Mouse (Mus musculus): ENCODE results near the gene Fmo3.

Fmo3 gene

DNA sequence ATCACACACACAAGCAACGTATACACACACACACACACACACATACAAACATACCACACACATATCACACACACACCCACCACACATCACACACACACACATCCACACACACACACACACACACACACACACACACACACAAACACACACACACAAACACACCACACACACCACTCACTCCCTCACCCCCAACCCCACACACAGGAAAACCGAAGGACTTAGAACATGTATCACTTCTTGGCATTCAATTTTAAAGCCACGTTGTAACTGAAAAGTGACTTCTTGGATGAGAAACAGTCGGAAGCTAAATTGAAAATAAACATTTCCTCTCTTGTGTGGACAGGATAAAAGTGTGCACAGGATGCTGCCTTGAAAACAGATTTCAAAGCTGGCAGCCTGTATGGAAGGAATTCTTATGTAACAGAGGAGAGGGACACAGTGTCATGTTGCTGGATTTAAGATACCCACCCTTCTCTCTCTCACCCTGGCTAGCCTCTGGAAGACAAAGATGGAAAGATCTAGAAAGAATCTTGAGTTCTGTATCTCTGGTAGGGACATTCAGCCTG, 52.9 kb downstream of the Fmo3 start:
- peak in 1 of 2 experiments; percentile 12 for DNase-seq (ENCODE audit: low spot score in 2 of 2)

DNA sequence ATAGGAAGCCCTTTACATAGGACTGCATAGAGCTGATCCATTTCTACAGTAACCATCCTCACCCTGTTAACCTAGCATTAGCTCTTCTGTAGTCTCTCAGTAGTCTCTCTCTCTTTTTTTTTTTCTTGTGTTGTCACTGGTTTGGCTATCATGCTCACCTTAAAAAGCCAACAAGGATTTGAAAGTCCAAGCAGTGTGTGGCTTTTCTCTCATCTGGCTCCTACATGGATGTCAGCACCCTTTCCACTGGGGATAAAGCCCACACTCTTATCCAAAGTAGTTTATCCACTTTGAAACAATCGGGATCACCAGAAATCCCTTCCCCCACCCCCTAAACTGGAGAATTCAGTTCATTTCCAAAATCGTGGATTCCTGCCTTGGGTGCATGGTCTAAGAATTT, 53.7 kb downstream of the Fmo3 start:
- DNase-seq (ENCODE audit: low spot score in 2 of 2), result no peak

GRCm38 (mm10) chr1:162929146-162929545, 55.2 kb downstream of the Fmo3 start:
- no peak for DNase-seq (ENCODE audit: low spot score in 2 of 2)

DNA sequence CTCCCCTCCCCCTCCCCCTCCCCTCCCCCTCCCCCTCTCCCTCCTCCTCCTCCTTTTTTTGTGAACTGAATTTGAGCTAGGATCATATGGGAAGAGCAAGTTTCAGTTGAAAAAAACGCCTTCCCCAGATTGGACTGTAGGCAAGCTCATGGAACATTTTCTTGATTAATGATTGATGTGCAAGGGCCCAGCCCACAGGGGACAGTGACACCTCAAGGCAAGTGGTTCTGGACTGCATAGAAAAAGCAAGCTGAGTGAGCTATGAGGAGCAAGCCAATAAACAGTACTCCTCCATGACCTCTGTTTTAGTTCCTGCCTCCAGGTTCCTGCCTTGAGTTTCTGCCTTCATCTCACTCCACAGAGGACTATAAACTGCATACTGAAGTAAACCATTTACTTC, 59.2 kb downstream of the Fmo3 start:
- DNase-seq (ENCODE audit: low spot score in 2 of 2), result no peak

DNA sequence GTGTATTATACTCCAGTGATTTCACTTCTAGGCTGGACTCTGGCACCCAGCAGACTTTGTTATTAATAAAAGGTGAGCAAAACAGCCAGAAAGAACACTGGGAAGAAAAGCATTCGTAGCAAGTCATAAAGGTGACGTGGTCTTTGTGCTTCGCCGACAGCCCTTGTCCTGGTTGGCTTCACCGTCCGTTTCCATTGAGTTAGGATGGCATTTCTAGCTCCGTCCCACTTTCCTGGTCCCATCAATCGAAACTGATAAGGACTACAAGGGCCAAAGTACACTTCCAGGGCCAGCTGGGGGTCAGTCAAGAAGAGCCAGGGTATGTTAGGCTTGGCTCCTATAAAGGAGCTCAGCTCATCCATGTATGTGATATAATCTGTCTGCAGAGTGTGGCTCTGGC, 67.7 kb downstream of the Fmo3 start:
- no peak for DNase-seq (ENCODE audit: low spot score in 2 of 2)

DNA sequence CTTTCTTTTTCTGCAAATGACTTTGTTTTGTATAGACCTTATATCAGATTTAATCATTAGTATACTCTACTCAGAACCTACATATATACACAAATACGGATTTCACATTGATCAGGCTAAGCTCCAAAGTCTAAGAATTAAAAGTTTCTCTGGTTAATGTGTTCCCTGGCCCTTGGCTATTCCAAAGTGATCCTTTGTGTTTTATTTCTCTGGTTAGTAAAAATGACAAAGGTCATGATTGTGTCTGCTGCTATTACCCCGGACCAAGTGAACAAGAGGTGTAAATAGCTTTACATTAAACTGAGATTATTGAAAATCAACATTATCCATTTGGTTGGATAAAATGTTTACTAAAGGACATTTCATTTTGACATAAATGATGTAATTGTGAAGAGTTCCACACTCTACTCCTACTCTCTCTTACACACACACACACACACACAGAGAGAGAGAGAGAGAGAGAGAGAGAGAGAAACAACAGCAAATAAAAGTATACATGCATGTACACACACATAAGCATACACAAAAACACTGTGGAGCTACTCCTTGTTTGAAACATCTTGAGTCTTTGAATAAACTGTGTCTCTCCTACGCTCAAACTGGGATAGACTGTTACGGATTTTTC, 69.3 kb downstream of the Fmo3 start:
- DNase-seq (ENCODE audit: low spot score in 2 of 2), result no peak

GRCm38 (mm10) chr1:162912085-162912484, 72.2 kb downstream of the Fmo3 start:
- no peak for DNase-seq (ENCODE audit: low spot score in 2 of 2)

Data from urinary bladder, postnatal 36 days (tissue).